Mouse (Mus musculus) small intestine, adult 10 weeks (tissue): ENCODE measurements around the gene Gba2. TPM values are rescaled to one million over a fixed set of nuclear protein-coding genes. Genes with fewer than 3 reads are reported as not detected.

Experiments used
- polyA plus RNA-seq: library from polyadenylated mRNA; stranded (reverse); fragments of 350-450 nt; fragmentation: Illumina TruSeq; extraction: RNeasy Lipid Tissue Mini Kit (QIAGEN cat#74804); gene quantifications from one replicate; pipeline ENCODE4 v1.2.3, GENCODE M21; 2014; ENCODE audit warnings: low replicate concordance

Gba2 gene
- 0.41 TPM for polyA plus RNA-seq

DNA sequence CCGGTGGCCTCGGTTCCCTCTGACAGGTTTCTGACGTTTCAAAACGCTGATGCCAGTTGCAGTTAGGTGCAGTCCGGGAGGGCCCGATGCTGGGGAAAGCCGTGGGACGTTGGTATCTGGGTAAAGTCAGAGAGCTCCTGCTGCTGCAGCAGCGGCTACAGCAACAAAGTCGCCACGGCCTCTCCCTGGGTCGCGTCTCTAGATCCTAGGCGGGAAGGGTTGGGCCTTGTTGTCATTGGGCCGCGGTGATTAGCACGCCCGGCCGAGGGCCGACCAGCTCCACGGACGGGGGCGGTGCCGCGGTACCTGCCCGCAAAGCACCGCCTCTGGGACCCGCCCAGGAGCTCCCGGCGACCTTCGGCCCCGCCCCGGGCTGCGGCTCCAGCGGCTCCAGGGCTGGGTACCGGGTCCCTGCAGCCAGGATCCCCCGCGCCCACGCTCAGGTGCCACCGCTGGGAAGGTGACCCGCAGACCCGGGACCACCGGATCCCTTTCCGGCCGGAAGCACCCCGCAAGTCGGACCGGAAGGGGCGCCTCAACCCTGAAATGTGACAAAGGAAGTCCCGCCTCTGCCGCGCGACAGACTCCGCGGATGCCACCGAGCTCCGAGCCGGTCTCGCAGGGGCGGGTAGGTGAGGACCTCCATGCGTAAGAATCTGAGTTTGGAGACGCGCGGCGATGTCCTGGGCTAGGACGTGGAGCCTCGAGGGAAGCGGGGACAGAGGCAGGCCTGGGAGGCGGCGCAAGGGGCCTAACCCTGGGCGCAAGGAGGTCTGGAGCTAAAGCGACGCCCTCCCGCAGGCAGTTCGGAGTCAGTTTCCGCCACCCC lies at the start of gene Gba2, which contains the start of gene Rgp1:
TSS of gene Gba2 (minus strand) at position 498 of the 829 bp plus-strand sequence.
TSS of gene Rgp1 (plus strand) at position 340 of the 829 bp plus-strand sequence.

DNA sequence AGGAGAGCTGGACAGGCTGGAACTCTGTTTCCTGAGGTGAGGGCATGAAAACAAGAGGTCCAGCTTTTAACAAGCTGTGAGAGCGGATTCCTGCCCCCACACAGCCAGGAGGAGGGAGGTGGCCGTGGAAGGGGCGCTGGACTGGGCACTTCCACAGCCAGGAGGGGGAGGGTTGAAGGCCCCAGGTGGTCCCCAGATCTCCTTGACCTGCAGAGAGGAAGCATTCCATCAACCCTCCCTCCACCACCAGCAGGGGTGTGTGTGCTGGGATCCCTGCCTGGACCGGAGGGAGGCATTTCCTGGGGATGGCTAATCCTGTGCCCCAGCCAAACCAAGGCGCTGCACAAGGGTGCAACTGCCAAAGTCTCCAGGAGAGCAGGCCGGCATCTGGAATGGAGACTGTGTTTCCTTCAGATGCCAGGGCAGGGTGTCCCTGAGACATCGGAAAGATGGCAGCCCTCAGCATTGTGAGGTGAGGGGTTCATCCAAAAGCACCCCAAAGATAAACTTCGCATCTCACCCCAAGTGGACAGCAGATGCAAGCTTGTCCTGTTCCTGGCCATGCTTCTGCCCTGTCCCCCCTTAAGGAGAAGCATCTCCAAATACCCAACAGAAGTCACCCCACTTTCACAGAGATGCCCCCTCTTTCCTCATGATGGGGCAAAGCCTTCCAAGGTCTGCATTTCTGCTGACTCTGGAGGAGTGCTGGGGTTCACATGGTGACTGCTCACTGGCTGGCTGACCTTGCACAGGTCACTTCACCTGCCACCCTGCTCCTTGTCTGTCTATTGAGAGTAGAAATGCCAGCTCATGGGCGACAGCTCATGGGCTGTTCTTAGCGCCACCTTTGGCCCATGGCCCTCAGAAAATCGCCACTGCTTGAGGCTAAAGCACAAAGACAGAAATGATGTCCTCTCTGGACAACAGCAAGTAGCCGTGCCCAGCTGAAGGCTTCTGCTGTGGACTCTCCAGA lies 6.1 kb upstream of the Gba2 start, which contains the start of gene Msmp:
TSS of gene Msmp (minus strand) at position 51 of the 973 bp plus-strand sequence.

DNA sequence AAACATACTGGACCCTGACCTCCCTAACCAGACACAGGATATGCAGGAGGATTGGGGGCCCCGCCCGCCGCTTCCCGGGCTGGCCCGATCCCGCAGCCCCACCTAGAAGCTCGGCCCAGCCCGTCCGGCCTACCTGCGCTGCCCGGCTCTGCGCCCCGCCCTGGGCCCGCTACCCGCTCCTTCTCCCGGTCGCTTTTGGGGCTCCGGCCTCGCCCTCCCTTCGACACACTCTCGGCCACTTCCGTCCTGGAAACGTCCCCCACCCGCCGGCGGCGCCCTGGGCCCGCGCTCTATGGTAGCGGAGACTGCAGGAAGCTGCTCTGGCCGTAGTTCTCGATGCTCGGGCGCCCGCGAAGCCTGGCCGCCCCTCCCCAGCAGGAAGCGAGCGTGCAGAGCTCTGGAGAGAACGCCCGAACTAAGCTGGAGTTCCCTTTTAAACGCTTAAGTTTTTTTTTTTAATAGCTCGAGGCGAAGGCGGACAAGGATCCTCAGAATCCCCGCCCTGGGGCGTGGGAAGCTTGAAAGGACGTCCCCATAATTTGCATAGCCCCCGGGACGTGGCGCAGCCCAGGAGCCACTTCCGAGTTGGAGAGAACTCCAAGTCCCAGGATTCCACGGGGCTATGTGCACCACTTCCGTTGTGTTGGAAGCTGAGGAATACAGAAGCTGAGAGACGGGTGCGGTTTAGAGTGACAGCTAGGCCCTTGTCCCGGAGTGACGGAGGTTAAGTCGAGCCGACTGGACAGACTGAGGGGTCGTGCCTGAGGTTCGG lies 16.5 kb downstream of the Gba2 start, which contains the start of the genes Creb3 and Tln1:
TSS of gene Creb3 (plus strand) at position 336 of the 772 bp plus-strand sequence.
TSS of gene Tln1 (minus strand) at position 695 of the 772 bp plus-strand sequence.

Other genes with a start within 250 kb of the Gba2 start
- not detected for gene Rusc2, start 196.9 kb downstream of the Gba2 start, polyA plus RNA-seq
- gene Fam166b, start 149.7 kb downstream of the Gba2 start, polyA plus RNA-seq, result not detected
- 0.45 TPM for gene Tesk1, start 136.9 kb downstream of the Gba2 start, polyA plus RNA-seq
- 6.6 TPM for gene Cd72, start 124.2 kb downstream of the Gba2 start, polyA plus RNA-seq
- gene Sit1, start 95.1 kb downstream of the Gba2 start, polyA plus RNA-seq, result not detected
- gene Ccdc107, start 86.0 kb downstream of the Gba2 start, polyA plus RNA-seq, result 3.3 TPM
- gene Arhgef39, start 79.2 kb downstream of the Gba2 start, polyA plus RNA-seq, result 14.2 TPM
- gene Car9, start 71.9 kb downstream of the Gba2 start, polyA plus RNA-seq, result 31.9 TPM
- 19.6 TPM for gene Tpm2, start 55.1 kb downstream of the Gba2 start, polyA plus RNA-seq
- gene Creb3, start 16.5 kb downstream of the Gba2 start, polyA plus RNA-seq, result 6.1 TPM
- 35.0 TPM for gene Tln1, start 16.2 kb downstream of the Gba2 start, polyA plus RNA-seq
- gene Rgp1, start 158 bp downstream of the Gba2 start, polyA plus RNA-seq, result 2.7 TPM
- gene Msmp, start 5.6 kb upstream of the Gba2 start, polyA plus RNA-seq, result not detected
- 1.0 TPM for gene Npr2, start 53.1 kb upstream of the Gba2 start, polyA plus RNA-seq
- not detected for gene Spag8, start 74.7 kb upstream of the Gba2 start, polyA plus RNA-seq
- 3.7 TPM for gene Hint2, start 77.6 kb upstream of the Gba2 start, polyA plus RNA-seq
- gene Tmem8b, start 90.1 kb upstream of the Gba2 start, polyA plus RNA-seq, result 0.52 TPM
- not detected for gene Fam221b, start 90.3 kb upstream of the Gba2 start, polyA plus RNA-seq
- gene Olfr70, start 121.9 kb upstream of the Gba2 start, polyA plus RNA-seq, result not detected
- gene Olfr71, start 131.4 kb upstream of the Gba2 start, polyA plus RNA-seq, result not detected
- not detected for gene Hrct1, start 148.3 kb upstream of the Gba2 start, polyA plus RNA-seq
- 0.93 TPM for gene Spaar, start 151.2 kb upstream of the Gba2 start, polyA plus RNA-seq
- not detected for gene Olfr159, start 192.1 kb upstream of the Gba2 start, polyA plus RNA-seq
- not detected for gene Olfr156, start 245.0 kb upstream of the Gba2 start, polyA plus RNA-seq